Mouse (Mus musculus) right cerebral cortex, adult 18-20 months (tissue): Measurements from ENCODE around the gene Kcne1.

Source experiments
- DNase-seq: peaks from one replicate; pipeline ENCODE4 v3.0.0; 2022; ENCODE audit warnings: mixed read lengths

Gene Kcne1

GRCm38 (mm10) chr16:92301989-92302388, 57.3 kb downstream of the Kcne1 start:
- no peak for DNase-seq

- no peak for DNase-seq
These were observed 57.9 kb downstream of the Kcne1 start for GRCm38 (mm10) chr16:92301412-92301806.

- peak; percentile 97 for DNase-seq
These were observed 58.4 kb downstream of the Kcne1 start, which contains the start of gene Smim11 for GRCm38 (mm10) chr16:92300649-92301411. TSS of gene Smim11 (plus strand) at chr16:92301286.
